Mouse (Mus musculus) MEL (cell line): ENCODE measurements at regions not wholly inside any gene's neighbourhood (a gene's known extent, or its start where the extent isn't known, plus 50 kb on each side); places are given as distances from the start of the nearest gene placed in this dataset.

Source experiments
- CTCF ChIP-seq, 3 experiments: IDR thresholded peaks in 2 of 3; conservative IDR thresholded peaks in 1 of 3; 2 replicates each; pipeline ENCODE4 v1.5.1; 2011 to 2012; ENCODE audit warnings: low read length in 3 of 3, low read depth in 2 of 3, mild to moderate bottlenecking in 2 of 3, improper control_type of control experiment in 1 of 3, inconsistent platforms in 1 of 3, mixed read lengths in 1 of 3, moderate library complexity in 1 of 3; ENCODE audit not compliant: control insufficient read depth in 1 of 3, insufficient read depth in 1 of 3, poor library complexity in 1 of 3, severe bottlenecking in 1 of 3
- EP300 ChIP-seq, 2 experiments: IDR thresholded peaks; 2 replicates each; pipeline ENCODE4 v1.6.1; 2011; ENCODE audit warnings: improper control_type of control experiment in 2 of 2, low read length in 2 of 2, low read depth in 1 of 2, mild to moderate bottlenecking in 1 of 2
- ETS1 ChIP-seq: IDR thresholded peaks from 2 replicates; pipeline ENCODE4 v1.6.1; 2012; ENCODE audit warnings: low read depth, mild to moderate bottlenecking, inconsistent platforms, low read length, improper control_type of control experiment, moderate library complexity
- HCFC1 ChIP-seq: IDR thresholded peaks from 2 replicates; pipeline ENCODE4 v1.6.1; 2012; ENCODE audit warnings: low read depth, mild to moderate bottlenecking, inconsistent platforms, low read length, improper control_type of control experiment, moderate library complexity
- MAX ChIP-seq: IDR thresholded peaks from 2 replicates; pipeline ENCODE4 v1.6.1; 2011; ENCODE audit warnings: low read length, improper control_type of control experiment
- MAZ ChIP-seq: IDR thresholded peaks from 2 replicates; pipeline ENCODE4 v1.6.1; 2012; ENCODE audit warnings: low read depth, mild to moderate bottlenecking, inconsistent platforms, low read length, improper control_type of control experiment
- MXI1 ChIP-seq: IDR thresholded peaks from 2 replicates; pipeline ENCODE4 v1.6.1; 2011; ENCODE audit warnings: mild to moderate bottlenecking, low read depth, low read length, improper control_type of control experiment
- POLR2A ChIP-seq, 2 experiments: IDR thresholded peaks; 2 replicates each; pipeline ENCODE4 v1.6.1; 2011 to 2012; ENCODE audit warnings: low read length in 2 of 2, mild to moderate bottlenecking in 2 of 2, control low read depth in 1 of 2, improper control_type of control experiment in 1 of 2, low read depth in 1 of 2, moderate library complexity in 1 of 2; ENCODE audit not compliant: control insufficient read depth in 1 of 2, insufficient read depth in 1 of 2, poor library complexity in 1 of 2
- SMC3 ChIP-seq: IDR thresholded peaks from 2 replicates; pipeline ENCODE4 v1.6.1; 2011; ENCODE audit warnings: low read depth, low read length, improper control_type of control experiment
- USF1 ChIP-seq: IDR thresholded peaks from 2 replicates; pipeline ENCODE4 v1.6.1; 2014; ENCODE audit warnings: low read depth, mild to moderate bottlenecking, inconsistent platforms, low read length, improper control_type of control experiment, moderate library complexity
- ZC3H11A ChIP-seq: IDR thresholded peaks from 2 replicates; pipeline ENCODE4 v1.6.1; 2012; ENCODE audit warnings: low read depth, mild to moderate bottlenecking, inconsistent platforms, low read length, improper control_type of control experiment
- ZMIZ1 ChIP-seq: IDR thresholded peaks from 2 replicates; pipeline ENCODE4 v1.6.1; 2012; ENCODE audit warnings: low read depth, mild to moderate bottlenecking, inconsistent platforms, low read length, improper control_type of control experiment, moderate library complexity

- TF ChIP-seq ETS1, result no peak
- TF ChIP-seq CTCF (IDR thresholded peaks at IDR 0.05 in 2 of 3, conservative IDR thresholded peaks at IDR 0.05 in 1 of 3; ENCODE audit: control insufficient read depth in 1 of 3, insufficient read depth in 1 of 3, low read depth in 2 of 3, low read length in 3 of 3, poor library complexity in 1 of 3, severe bottlenecking in 1 of 3), result no peak
- TF ChIP-seq HCFC1, result no peak
- no peak for TF ChIP-seq POLR2A (IDR thresholded peaks at IDR 0.05; ENCODE audit: control insufficient read depth in 1 of 2, insufficient read depth in 1 of 2, low read depth in 1 of 2, low read length in 2 of 2, poor library complexity in 1 of 2)
- no peak for TF ChIP-seq EP300 (IDR thresholded peaks at IDR 0.05; ENCODE audit: low read depth in 1 of 2, low read length in 2 of 2)
- no peak for TF ChIP-seq USF1
- TF ChIP-seq MAX, result no peak
- no peak for TF ChIP-seq MXI1
- TF ChIP-seq ZMIZ1, result no peak
- no peak for TF ChIP-seq SMC3
- no peak for TF ChIP-seq MAZ
- TF ChIP-seq ZC3H11A, result no peak
Observed at GRCm38 (mm10) chr5:111639476-111640287, 94.0 kb upstream of the Gm26897 start.
